Mouse (Mus musculus): ENCODE results near the gene Atf5.

DNA sequence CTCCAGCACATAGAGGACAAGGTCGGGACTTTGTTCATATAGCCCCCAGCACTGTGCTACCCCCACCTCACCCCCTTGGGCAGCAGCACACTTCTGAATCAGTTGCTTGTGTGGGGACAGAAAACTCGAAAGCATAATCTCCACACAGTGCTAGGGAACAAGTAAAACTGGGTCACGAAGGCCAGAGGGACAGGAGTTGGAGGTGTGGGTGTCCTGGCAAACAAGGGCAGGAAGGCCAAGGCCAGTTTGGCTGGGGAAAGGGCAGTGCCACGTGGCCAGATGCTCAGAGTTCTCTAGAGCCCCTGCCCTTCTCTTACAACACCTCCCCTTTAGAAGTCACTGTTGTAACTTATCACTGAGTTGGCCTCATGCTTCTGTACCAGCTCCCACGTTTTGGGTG is 3.4 kb upstream of the Atf5 start:
- TF ChIP-seq CTCF (IDR thresholded peaks at IDR 0.05; ENCODE audit: control insufficient read depth, insufficient read depth, insufficient replicate concordance, low read depth, low read length) (no peak), POLR2A (IDR thresholded peaks at IDR 0.05; ENCODE audit: control insufficient read depth, low read depth, low read length) (no peak)
